Mouse (Mus musculus): Measurements from ENCODE around the gene Fam168b. TPM values are rescaled to one million over a fixed set of nuclear protein-coding genes. Genes with fewer than 3 reads are reported as not detected.

The Fam168b gene
- polyA plus RNA-seq, 1 experiment from 2014 or later = 127 TPM

GRCm38 (mm10) chr1:34766899-34767298, 76.0 kb downstream of the Fam168b start:
- H3K9me3 ChIP-seq = no peaks in the 10 kb centered on the region
- H3K27ac ChIP-seq (replicated peaks) = no peak overlapping the region
- 67% methylated on average over 1 of the region's 1 CpGs for WGBS
- no peaks in the 10 kb centered on the region for H3K36me3 ChIP-seq
- H3K4me1 ChIP-seq (replicated peaks) = peaks cover 13% of the 10 kb centered on the region
- no peak for ATAC-seq (ENCODE audit: low read depth)
- no peak overlapping the region for H3K4me3 ChIP-seq
- H3K27me3 ChIP-seq = no peaks in the 10 kb centered on the region
- H3K9ac ChIP-seq = no peak overlapping the region
- no peak overlapping the region for H3K4me2 ChIP-seq

Other genes starting within 250 kb of the Fam168b start
- 74.2 and 86.4 TPM in 2 replicates for gene Plekhb2, start 6.9 kb upstream of the Fam168b start, polyA plus RNA-seq (2015; fragmentation: Nextera tagmentation; extraction: Ambion mirVana)

Data from neural tube, embryonic 13.5 days (tissue).